Mouse (Mus musculus): ENCODE results near the gene Zfp991. TPM values are rescaled to one million over a fixed set of nuclear protein-coding genes. Genes with fewer than 3 reads are reported as not detected.
"Not testable (repeated sequence)": the region's sequence is repeated elsewhere in the genome, so short reads cannot be mapped to it uniquely, and the experiment has no call there.

Gene Zfp991
- 0.05 TPM in 1 of 2 replicates, not detected in the other for polyA plus RNA-seq (2012; rRNA removed)

GRCm38 (mm10) chr4:147131837-147132459 is at the start of gene Zfp991:
Gene Zfp991 (plus strand): TSS chr4:147132038.
- not testable (repeated sequence) for DNase-seq (ENCODE audit: low read depth in 1 of 2, low spot score in 2 of 2); H3K27me3 ChIP-seq (ENCODE audit: control insufficient read depth, insufficient read depth, low read length); H3K27ac ChIP-seq (ENCODE audit: insufficient read depth, low read length); H3K36me3 ChIP-seq (ENCODE audit: control insufficient read depth, insufficient read depth, low read length); H3K4me1 ChIP-seq (ENCODE audit: control insufficient read depth, insufficient read depth, insufficient read length)
- 38% methylated on average over 2 of the region's 15 CpGs for WGBS
- H3K4me3 ChIP-seq (ENCODE audit: extremely low read depth, insufficient read depth, insufficient read length) = 0 out of 2 replicates have a peak within 1 kb of the TSS, but pooled peaks have one; percentile 8

- WGBS = 65% methylated on average over 2 of the region's 2 CpGs
- not testable (repeated sequence) for H3K36me3 ChIP-seq (ENCODE audit: control insufficient read depth, insufficient read depth, low read length)
Measured at GRCm38 (mm10) chr4:147095641-147096040, 36.2 kb upstream of the Zfp991 start.

GRCm38 (mm10) chr4:147101666-147102626 is 29.9 kb upstream of the Zfp991 start:
- DNase-seq (ENCODE audit: low read depth in 1 of 2, low spot score in 2 of 2); H3K4me3 ChIP-seq (ENCODE audit: extremely low read depth, insufficient read depth, insufficient read length); H3K27me3 ChIP-seq (ENCODE audit: control insufficient read depth, insufficient read depth, low read length); H3K27ac ChIP-seq (ENCODE audit: insufficient read depth, low read length); H3K4me1 ChIP-seq (ENCODE audit: control insufficient read depth, insufficient read depth, insufficient read length); H3K36me3 ChIP-seq (ENCODE audit: control insufficient read depth, insufficient read depth, low read length): not testable (repeated sequence)
- WGBS = 6% methylated on average over 94 of the region's 109 CpGs

More at GRCm38 (mm10) chr4:147095641-147096040, 36.2 kb upstream of the Zfp991 start:
- H3K27me3 ChIP-seq (ENCODE audit: control insufficient read depth, insufficient read depth, low read length); DNase-seq (ENCODE audit: low read depth in 1 of 2, low spot score in 2 of 2); H3K4me1 ChIP-seq (ENCODE audit: control insufficient read depth, insufficient read depth, insufficient read length); H3K27ac ChIP-seq (ENCODE audit: insufficient read depth, low read length); H3K4me3 ChIP-seq (ENCODE audit: extremely low read depth, insufficient read depth, insufficient read length): not testable (repeated sequence)

GRCm38 (mm10) chr4:147103814-147104213 is 28.0 kb upstream of the Zfp991 start:
- H3K36me3 ChIP-seq (ENCODE audit: control insufficient read depth, insufficient read depth, low read length); DNase-seq (ENCODE audit: low read depth in 1 of 2, low spot score in 2 of 2); H3K4me3 ChIP-seq (ENCODE audit: extremely low read depth, insufficient read depth, insufficient read length); H3K27ac ChIP-seq (ENCODE audit: insufficient read depth, low read length); H3K27me3 ChIP-seq (ENCODE audit: control insufficient read depth, insufficient read depth, low read length); H3K4me1 ChIP-seq (ENCODE audit: control insufficient read depth, insufficient read depth, insufficient read length): not testable (repeated sequence)
- WGBS = 48% methylated on average over 4 of the region's 4 CpGs

- not testable (repeated sequence) for H3K36me3 ChIP-seq (ENCODE audit: control insufficient read depth, insufficient read depth, low read length); H3K27me3 ChIP-seq (ENCODE audit: control insufficient read depth, insufficient read depth, low read length); H3K4me1 ChIP-seq (ENCODE audit: control insufficient read depth, insufficient read depth, insufficient read length); H3K4me3 ChIP-seq (ENCODE audit: extremely low read depth, insufficient read depth, insufficient read length); H3K27ac ChIP-seq (ENCODE audit: insufficient read depth, low read length); DNase-seq (ENCODE audit: low read depth in 1 of 2, low spot score in 2 of 2)
- 66% methylated on average over 2 of the region's 3 CpGs for WGBS
Measured at GRCm38 (mm10) chr4:147117839-147118238, 14.0 kb upstream of the Zfp991 start.

- not testable (repeated sequence) for H3K27ac ChIP-seq (ENCODE audit: insufficient read depth, low read length); DNase-seq (ENCODE audit: low read depth in 1 of 2, low spot score in 2 of 2); H3K4me1 ChIP-seq (ENCODE audit: control insufficient read depth, insufficient read depth, insufficient read length); H3K4me3 ChIP-seq (ENCODE audit: extremely low read depth, insufficient read depth, insufficient read length); H3K36me3 ChIP-seq (ENCODE audit: control insufficient read depth, insufficient read depth, low read length); H3K27me3 ChIP-seq (ENCODE audit: control insufficient read depth, insufficient read depth, low read length)
- 75% methylated on average over 1 of the region's 1 CpGs for WGBS
Measured at GRCm38 (mm10) chr4:147122286-147122685, 9.6 kb upstream of the Zfp991 start.

- not testable (repeated sequence) for H3K27ac ChIP-seq (ENCODE audit: insufficient read depth, low read length); H3K27me3 ChIP-seq (ENCODE audit: control insufficient read depth, insufficient read depth, low read length); H3K4me1 ChIP-seq (ENCODE audit: control insufficient read depth, insufficient read depth, insufficient read length); H3K4me3 ChIP-seq (ENCODE audit: extremely low read depth, insufficient read depth, insufficient read length); DNase-seq (ENCODE audit: low read depth in 1 of 2, low spot score in 2 of 2); H3K36me3 ChIP-seq (ENCODE audit: control insufficient read depth, insufficient read depth, low read length)
Measured at GRCm38 (mm10) chr4:147123797-147124196, 8.0 kb upstream of the Zfp991 start.

- H3K27me3 ChIP-seq (ENCODE audit: control insufficient read depth, insufficient read depth, low read length); H3K4me1 ChIP-seq (ENCODE audit: control insufficient read depth, insufficient read depth, insufficient read length); H3K27ac ChIP-seq (ENCODE audit: insufficient read depth, low read length); H3K4me3 ChIP-seq (ENCODE audit: extremely low read depth, insufficient read depth, insufficient read length); H3K36me3 ChIP-seq (ENCODE audit: control insufficient read depth, insufficient read depth, low read length); DNase-seq (ENCODE audit: low read depth in 1 of 2, low spot score in 2 of 2): not testable (repeated sequence)
- 13% methylated on average over 48 of the region's 48 CpGs for WGBS
Measured at GRCm38 (mm10) chr4:147124400-147125306, 7.2 kb upstream of the Zfp991 start.

GRCm38 (mm10) chr4:147125326-147125725 is 6.5 kb upstream of the Zfp991 start:
- H3K4me1 ChIP-seq (ENCODE audit: control insufficient read depth, insufficient read depth, insufficient read length); H3K4me3 ChIP-seq (ENCODE audit: extremely low read depth, insufficient read depth, insufficient read length); H3K27ac ChIP-seq (ENCODE audit: insufficient read depth, low read length); H3K27me3 ChIP-seq (ENCODE audit: control insufficient read depth, insufficient read depth, low read length); DNase-seq (ENCODE audit: low read depth in 1 of 2, low spot score in 2 of 2); H3K36me3 ChIP-seq (ENCODE audit: control insufficient read depth, insufficient read depth, low read length): not testable (repeated sequence)
- WGBS = 53% methylated on average over 4 of the region's 4 CpGs

- not testable (repeated sequence) for H3K4me3 ChIP-seq (ENCODE audit: extremely low read depth, insufficient read depth, insufficient read length); H3K27ac ChIP-seq (ENCODE audit: insufficient read depth, low read length); DNase-seq (ENCODE audit: low read depth in 1 of 2, low spot score in 2 of 2); H3K4me1 ChIP-seq (ENCODE audit: control insufficient read depth, insufficient read depth, insufficient read length); H3K36me3 ChIP-seq (ENCODE audit: control insufficient read depth, insufficient read depth, low read length); H3K27me3 ChIP-seq (ENCODE audit: control insufficient read depth, insufficient read depth, low read length)
- 81% methylated on average over 4 of the region's 4 CpGs for WGBS
Measured at GRCm38 (mm10) chr4:147125870-147126269, 6.0 kb upstream of the Zfp991 start.

Measured in spleen, adult 2 months (tissue).